Mouse (Mus musculus) urinary bladder, postnatal 10 days (tissue): ENCODE results near the gene 5830473C10Rik.
"Not testable (repeated sequence)": the region's sequence is repeated elsewhere in the genome, so short reads cannot be mapped to it uniquely, and the experiment has no call there.

Source experiments
- DNase-seq: peaks from one replicate; pipeline ENCODE4 v3.0.0; 2022; ENCODE audit warnings: low spot score

5830473C10Rik gene

DNA sequence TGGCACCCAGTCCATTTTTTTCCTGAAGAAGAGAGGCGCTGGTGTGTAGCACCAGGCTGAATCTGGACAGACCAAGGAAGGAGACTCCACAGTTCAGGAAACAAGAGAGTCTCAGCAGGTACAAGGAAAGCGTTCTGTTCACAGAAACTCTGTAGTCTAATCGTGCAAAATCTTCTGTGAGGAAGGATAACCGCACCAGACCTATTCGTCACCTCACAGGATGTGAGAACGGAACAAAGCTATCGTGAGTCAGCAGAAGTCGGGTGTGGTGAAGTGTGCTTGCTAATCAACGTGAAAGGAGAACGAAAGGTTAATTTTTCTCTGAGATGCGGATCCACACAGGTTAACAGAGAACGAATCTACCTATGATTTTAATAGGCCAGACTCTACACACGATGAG lies 34.0 kb downstream of the 5830473C10Rik start:
- no peak for DNase-seq

- DNase-seq, result no peak
Observed at GRCm38 (mm10) chr5:90596155-90596554, 35.2 kb downstream of the 5830473C10Rik start.

- DNase-seq, result no peak
Observed at GRCm38 (mm10) chr5:90601469-90601868, 40.6 kb downstream of the 5830473C10Rik start.

DNA sequence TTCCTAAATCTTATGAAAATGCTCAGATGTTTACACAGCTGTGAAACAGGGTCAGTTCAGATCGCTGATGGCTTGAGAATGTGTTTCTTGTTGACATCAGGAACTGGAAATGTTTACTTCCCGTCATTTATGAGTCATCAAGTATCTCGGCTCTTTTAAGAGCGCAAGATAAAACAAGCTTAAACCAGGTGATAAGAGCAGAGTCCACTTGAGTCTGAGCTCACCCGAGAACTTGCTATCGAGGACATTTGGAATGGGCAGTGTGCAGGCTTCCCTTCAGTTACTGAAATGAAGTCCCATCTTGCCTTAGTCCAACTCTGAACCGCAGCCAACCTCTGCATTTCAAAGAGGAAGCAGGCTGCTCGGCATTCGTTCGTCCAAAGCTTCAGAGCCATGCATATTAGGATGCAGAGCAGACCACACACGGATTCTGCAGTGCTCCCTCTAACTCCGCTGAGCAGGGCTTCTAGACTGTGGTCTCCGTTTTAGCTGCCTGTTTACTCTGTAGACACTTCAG lies 42.6 kb downstream of the 5830473C10Rik start:
- DNase-seq, result no peak

DNA sequence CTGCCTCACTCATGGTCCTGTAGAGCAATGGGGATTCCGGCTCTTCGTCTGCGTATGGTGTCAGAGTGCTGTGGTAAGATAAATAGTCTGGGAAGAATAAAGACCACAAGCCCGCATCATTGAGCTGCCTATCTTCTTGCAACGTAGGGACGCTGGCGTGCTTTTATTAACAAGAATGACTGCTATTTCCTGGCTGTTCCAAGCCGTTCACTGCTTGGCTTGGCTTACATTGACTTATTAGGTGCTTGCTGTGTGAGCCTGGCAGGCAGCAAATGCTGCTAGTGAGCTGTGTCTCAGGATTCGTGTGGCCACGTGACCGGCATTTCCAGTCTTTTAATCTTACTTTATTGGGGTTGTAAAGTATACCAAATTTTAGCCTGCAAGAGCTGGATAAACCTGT lies 48.0 kb downstream of the 5830473C10Rik start:
- no peak for DNase-seq

- DNase-seq, result no peak
Observed at GRCm38 (mm10) chr5:90611388-90611787, 50.5 kb downstream of the 5830473C10Rik start.

DNA sequence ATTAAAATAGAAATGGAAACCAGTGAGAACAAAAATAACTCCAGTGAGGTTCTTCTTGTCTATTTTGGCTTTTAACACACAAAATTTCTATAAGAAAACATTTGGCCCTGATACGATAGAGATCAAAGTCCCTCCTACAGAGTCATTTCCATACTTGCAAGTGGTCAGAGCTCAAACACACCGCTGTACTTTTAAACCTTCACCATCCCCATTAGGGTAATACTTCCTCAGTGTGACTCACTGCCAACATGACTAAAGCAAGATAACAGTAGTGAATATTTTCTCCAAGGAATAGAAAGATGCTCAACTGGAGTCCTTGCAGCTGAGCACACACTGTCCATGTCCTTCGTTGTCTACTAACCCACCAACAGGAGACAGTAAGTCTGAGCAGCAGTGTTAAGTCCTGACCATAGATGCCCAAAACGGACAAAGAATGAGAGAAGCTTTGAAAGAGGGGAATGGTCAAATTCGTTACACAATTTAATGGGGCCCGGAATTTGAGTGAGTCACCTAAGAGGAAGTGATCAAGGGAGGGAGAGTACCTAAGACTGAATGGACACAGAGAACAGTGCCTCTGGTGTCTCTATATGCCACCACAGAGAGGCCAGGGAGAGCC lies 51.2 kb downstream of the 5830473C10Rik start:
- no peak for DNase-seq

DNA sequence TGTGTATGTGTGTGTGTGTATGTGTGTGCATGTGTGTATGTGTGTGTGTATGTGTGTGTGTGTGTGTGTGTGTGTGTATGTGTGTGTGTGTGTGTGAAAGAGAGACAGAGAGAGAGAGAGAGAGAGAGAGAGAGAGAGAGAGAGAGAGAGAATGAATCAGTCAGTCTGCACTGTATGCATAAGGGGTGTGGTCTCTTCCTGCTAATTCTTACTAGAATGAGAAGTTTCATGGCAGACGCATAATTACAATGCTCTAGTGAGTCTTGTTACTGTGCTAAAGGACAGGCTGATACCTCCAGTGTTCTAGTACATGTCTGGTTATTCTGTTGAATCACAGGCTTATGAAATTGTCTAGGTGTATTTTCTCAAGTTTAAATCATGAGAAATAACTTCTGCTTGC lies 51.8 kb downstream of the 5830473C10Rik start:
- not testable (repeated sequence) for DNase-seq

DNA sequence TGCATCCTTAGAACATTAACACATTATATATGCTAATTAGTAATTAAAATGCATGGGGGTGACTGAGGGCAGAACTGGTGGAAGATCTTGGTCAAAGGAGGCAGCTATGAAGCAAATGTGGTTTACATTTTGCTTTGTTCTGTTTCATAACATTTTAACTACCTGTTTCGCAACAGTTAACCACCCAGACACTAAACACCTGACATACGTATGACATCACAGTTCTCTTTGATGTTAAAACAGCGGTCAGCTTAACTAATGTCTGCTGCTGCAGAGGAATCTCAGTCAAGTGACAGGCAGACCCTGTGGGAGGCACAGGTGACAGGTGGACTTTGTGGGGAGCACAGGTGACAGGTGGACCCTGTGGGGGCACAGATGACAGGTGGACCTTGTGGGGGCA lies 57.0 kb downstream of the 5830473C10Rik start:
- DNase-seq, result no peak

GRCm38 (mm10) chr5:90621316-90621715 lies 60.4 kb downstream of the 5830473C10Rik start:
- no peak for DNase-seq

- DNase-seq, result no peak
Observed at GRCm38 (mm10) chr5:90621726-90622125, 60.8 kb downstream of the 5830473C10Rik start.

DNA sequence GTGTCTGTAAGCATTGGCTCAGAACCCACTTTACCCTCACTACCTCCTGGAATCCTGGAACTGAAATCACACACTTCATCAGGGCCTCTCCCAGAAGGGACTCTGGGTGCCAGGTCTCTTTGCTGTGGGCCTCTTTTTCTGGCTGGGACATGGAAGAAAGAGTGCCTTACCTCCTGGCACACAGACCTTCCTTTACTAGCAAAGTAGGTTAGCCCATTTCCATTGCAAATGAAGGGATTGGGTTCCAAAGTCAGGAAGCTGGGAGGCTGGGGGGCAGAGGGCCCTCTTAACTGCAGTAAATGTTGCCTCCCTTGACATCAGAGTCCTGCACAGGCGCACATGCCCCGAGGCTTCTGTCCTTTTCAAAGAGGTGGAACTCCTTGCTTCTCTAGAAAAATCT lies 62.3 kb downstream of the 5830473C10Rik start:
- DNase-seq, result no peak

- DNase-seq, result no peak
Observed at GRCm38 (mm10) chr5:90624708-90625425, 64.0 kb downstream of the 5830473C10Rik start.

- no peak for DNase-seq
Observed at GRCm38 (mm10) chr5:90627423-90627822, 66.5 kb downstream of the 5830473C10Rik start.

DNA sequence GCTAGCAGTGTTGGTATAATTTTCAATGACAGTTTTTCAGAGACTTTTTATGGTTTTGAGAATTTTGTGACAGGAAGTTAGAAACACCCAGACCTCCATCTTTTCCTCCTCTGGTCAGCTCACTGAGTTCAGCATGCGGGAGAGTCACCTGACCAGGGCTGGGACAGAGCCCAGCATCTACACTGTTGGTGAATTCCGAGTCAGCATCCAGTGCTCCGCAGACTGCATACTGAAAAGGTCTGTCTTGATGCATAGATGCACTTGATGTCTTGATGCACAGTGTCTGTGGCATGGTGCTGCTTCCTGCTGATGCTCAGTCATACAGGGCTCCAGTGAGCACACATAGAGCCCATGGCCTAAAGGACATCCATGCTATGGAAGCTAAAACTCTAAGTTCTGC lies 67.1 kb downstream of the 5830473C10Rik start:
- no peak for DNase-seq

- no peak for DNase-seq
Observed at GRCm38 (mm10) chr5:90628530-90628929, 67.6 kb downstream of the 5830473C10Rik start.

DNA sequence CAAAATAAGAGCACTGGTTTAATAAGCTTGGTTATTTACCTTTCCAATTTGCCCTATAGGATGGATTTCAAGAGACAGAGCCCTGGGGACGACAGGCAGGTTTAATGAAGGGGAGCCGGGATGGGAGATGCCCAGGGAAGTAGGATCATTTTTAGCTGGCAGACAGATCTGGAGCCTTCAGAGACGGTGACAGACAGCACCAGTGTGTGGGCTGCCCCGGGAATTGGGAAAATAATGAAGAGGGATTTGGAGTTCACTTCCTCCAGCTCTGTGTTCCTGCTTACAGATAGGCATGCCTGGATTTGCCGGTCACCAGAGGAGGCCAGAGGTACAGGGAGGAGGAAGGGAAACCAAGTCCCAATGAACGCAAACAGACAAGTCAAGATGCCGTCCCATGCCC lies 74.0 kb downstream of the 5830473C10Rik start:
- no peak for DNase-seq

DNA sequence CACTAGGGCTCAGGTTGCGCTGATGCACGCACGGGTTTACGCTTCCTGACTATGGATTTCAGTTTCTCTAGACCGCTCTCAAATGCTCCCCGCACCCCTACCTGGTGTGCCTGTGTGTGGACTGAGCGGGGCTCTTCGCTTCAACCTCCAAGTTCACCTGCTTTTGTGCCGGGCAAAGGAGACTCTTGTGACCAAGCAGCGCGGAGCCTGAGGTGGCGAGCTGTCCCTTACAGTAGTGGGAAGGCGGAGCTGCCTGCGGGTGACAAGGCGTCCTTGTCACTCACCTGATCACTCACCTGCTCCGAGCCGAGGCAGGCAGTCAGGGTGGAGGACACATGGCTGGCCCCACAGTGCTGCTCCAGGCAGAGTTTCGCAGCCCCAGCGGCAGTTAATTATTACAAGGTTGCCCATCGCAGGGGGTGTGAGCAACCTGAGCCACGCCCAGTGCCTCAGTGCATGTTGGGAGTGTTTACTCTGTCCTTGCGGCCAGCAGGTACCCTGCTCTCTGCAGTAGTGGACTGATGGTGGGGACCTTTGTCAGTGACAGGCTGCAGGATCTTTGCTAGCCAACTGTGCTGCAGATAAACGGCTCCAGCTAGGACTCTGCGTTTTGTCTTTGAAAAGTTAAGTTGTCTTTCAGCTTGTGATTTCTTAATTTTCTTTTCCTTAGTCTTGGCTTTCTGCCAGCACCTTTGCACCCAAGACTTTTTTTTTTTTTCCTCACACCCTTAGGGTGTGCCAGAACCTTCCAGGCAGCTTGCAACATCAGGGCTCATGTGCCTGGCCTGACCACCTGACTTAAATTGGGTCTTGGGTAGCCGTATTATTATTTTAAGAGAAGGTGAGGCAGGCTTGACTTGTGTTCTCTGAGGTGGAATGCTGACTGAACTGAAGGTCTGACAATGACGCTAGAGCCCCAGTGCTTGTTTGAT lies 79.6 kb downstream of the 5830473C10Rik start, which contains the start of gene Rassf6:
Rassf6 (minus strand) TSS at position 372 of the 932 bp plus-strand sequence.
- DNase-seq, result no peak

- no peak for DNase-seq
Observed at GRCm38 (mm10) chr5:90641218-90641610, 80.3 kb downstream of the 5830473C10Rik start.

DNA sequence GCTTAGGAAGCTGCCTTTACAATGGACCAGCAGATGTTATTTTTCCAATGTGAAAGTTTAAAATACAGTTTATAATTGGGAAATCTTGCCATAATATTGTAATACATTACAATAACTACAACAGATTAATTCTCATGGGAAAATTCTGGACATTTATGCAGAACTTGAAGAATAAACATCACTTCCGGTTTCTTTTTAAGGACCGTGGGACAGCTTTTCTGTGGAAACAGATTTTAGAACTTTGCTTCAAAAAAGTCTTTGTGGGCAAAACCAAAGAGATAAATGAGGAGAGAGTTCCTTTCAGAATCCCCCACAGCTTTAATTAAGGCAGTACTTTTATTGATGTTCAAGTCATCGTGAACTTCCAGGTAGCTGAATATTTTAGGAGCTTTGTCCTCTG lies 84.7 kb downstream of the 5830473C10Rik start:
- no peak for DNase-seq

DNA sequence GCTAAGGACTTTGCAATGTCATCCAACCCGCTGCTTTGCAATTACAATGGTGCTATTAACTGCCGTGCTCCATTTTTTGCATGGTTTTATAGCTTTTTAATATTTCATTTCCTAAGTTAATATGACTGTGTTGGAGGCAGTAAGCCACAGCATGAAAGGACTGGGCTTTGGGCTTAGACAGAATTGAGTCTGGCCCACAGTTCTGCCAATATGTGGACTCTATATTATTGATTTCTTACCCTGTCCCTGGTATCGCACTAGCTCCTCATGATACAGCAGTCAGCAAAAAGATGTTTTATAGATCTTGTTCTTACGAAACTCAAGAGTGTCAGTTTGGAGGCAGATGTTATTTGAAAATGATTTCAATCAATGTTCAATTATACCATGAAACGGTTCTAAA lies 85.5 kb downstream of the 5830473C10Rik start:
- no peak for DNase-seq
